Mouse (Mus musculus) forebrain, embryonic 11.5 days (tissue): ENCODE results near the gene Ilf2. TPM values are rescaled to one million over a fixed set of nuclear protein-coding genes. Genes with fewer than 3 reads are reported as not detected.

Source experiments
- ATAC-seq: fragments of 200-750 bp; cut with Nextera tagmentation; replicated peaks from 2 replicates; pipeline ENCODE4 v1.8.0; 2017; ENCODE audit warnings: moderate TSS enrichment; ENCODE audit not compliant: low FRiP score
- DNase-seq: peaks from one replicate; pipeline ENCODE4 v3.0.0-alpha.2; 2017; ENCODE audit warnings: low spot score
- H3K27ac ChIP-seq: fragments of 300-500 bp; sonication (generic); 2 replicates; pipeline ENCODE4 v1.5.1; 2014; ENCODE audit warnings: low read depth, low read length
- H3K27me3 ChIP-seq: fragments of 300-500 bp; sonication (generic); 2 replicates; pipeline ENCODE4 v1.6.1; 2014; ENCODE audit warnings: mild to moderate bottlenecking, low read length, mixed read lengths; ENCODE audit not compliant: control insufficient read depth, insufficient read depth
- H3K36me3 ChIP-seq: fragments of 300-500 bp; sonication (generic); 2 replicates; pipeline ENCODE4 v1.6.1; 2014; ENCODE audit warnings: mild to moderate bottlenecking, low read length, moderate library complexity, mixed read lengths; ENCODE audit not compliant: control insufficient read depth, insufficient read depth
- H3K4me1 ChIP-seq: fragments of 300-500 bp; sonication (generic); replicated peaks from 2 replicates; pipeline ENCODE4 v1.6.1; 2014; ENCODE audit warnings: low read length, mixed read lengths; ENCODE audit not compliant: control insufficient read depth, insufficient read depth
- H3K4me2 ChIP-seq: fragments of 300-500 bp; sonication (generic); 2 replicates; pipeline ENCODE4 v1.6.1; 2014; ENCODE audit warnings: low read depth, mild to moderate bottlenecking, low read length, moderate library complexity, mixed read lengths; ENCODE audit not compliant: severe bottlenecking
- H3K4me3 ChIP-seq: fragments of 300-500 bp; sonication (generic); 2 replicates; pipeline ENCODE4 v1.5.1; 2014; ENCODE audit warnings: low read depth, low read length
- H3K9ac ChIP-seq: fragments of 300-500 bp; sonication (generic); 2 replicates; pipeline ENCODE4 v1.6.1; 2014; ENCODE audit warnings: low read length
- H3K9me3 ChIP-seq: fragments of 300-500 bp; sonication (generic); 2 replicates; pipeline ENCODE4 v1.6.1; 2016; ENCODE audit warnings: low read length, mixed read lengths; ENCODE audit not compliant: control insufficient read depth
- WGBS: fragments of 180-500 bp; shearing (Covaris S2); extraction: QIAGEN DNeasy Blood & Tissue Kit; methylation state at CpG from one replicate; pipeline ENCODE4 v1.1.7; 2014; 5-methylcytosine and 5-hydroxymethylcytosine counted together
- polyA plus RNA-seq: library from polyadenylated mRNA; unstranded; fragments of >200 nt; fragmentation: Nextera tagmentation; extraction: Ambion mirVana; gene quantifications from 2 replicates; pipeline ENCODE4 v1.2.1, GENCODE M21; 2014

Ilf2 gene
- polyA plus RNA-seq, 1 experiment from 2014 or later = 365 TPM

DNA sequence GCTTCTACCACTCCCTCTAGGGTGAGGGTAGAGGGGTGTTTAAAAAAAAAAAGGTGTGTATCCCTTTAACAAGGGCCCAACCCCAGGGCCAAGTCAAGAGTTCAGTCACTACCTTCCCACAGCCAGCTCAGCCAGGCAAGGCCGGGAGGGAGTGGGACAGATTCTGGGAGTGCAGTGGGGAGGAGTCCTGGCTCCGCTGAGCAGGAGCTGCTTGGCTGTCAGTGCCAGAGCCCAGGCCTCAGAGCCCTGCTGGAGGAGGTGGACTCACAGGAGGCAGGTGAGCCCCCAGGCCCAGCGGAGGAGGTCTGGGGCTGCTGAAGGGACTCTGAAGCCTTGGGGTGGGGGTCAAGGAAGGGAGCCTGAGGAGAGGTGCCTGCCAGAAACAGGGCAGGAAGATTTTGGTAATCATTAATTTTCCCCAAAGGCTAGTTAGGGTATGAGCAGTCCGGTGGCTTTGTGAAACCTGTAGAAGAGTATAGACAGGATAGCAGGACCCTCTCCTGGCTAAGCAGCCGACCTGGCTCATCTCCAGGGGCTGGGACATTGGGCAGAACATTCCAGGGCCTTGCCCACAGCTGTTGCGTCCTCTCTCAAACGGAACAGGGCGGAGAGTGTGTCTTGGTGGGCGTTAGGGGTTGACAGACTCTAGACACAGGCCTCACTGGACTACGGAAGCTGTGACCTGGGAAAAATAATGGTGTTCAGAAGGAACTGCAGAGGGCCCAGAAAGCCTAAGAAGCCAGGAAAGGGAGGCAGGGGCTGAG, 61.4 kb downstream of the Ilf2 start, which contains the start of gene S100a16:
Gene S100a16 (plus strand): TSS at position 114 of the 764 bp plus-strand sequence.
- DNase-seq (no peak), ATAC-seq (no peak)
- H3K4me2 ChIP-seq = no peak within 1 kb of the TSS
- no peak within 1 kb of the TSS for H3K4me3 ChIP-seq
- H3K4me1 ChIP-seq = peaks cover 2% of the 10 kb centered on the region; the same call in 1 of the 2 replicates
- no peaks in the 10 kb centered on the region for H3K36me3 ChIP-seq
- H3K27ac ChIP-seq = no peak within 1 kb of the TSS
- WGBS = 55% methylated on average over 10 of the region's 10 CpGs
- no peaks in the 10 kb centered on the region for H3K27me3 ChIP-seq
- H3K9ac ChIP-seq = no peak within 1 kb of the TSS
- no peaks in the 10 kb centered on the region for H3K9me3 ChIP-seq

DNA sequence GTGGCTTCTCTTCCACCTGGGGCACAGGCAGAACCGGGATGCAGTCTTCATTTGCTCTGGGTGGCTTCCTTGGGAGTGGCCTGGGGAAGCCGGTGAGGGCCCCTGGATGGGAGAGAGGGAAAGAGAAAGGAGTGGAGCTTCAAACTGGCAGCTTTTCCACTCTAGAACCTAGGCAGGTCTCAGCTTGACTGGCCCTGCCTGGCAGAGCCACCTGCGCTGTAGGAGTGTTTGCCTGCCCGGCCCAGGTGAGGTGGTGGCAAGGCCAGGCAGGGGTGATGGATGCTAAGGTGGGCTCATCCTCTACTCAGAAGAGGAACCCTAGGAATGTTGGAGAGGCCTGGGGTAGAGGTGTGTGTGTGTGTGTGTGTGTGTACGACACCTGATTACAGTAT, 62.0 kb downstream of the Ilf2 start:
- Histone ChIP-seq H3K4me3 (no peak overlapping the region), H3K27me3 (no peaks in the 10 kb centered on the region), H3K27ac (no peak overlapping the region), H3K9ac (no peak overlapping the region), H3K4me2 (no peak overlapping the region), H3K4me1 (peaks cover 2% of the 10 kb centered on the region; the same call in 1 of the 2 replicates), H3K9me3 (no peaks in the 10 kb centered on the region), H3K36me3 (no peaks in the 10 kb centered on the region)
- no peak for DNase-seq
- ATAC-seq = no peak
- 79% methylated on average over 5 of the region's 5 CpGs for WGBS

Other genes starting within 250 kb of the Ilf2 start
- gene Jtb, start 244.5 kb upstream of the Ilf2 start, polyA plus RNA-seq = 103 and 110 TPM in 2 replicates
- 6.0 and 6.2 TPM in 2 replicates for gene Creb3l4, start 232.6 kb upstream of the Ilf2 start, polyA plus RNA-seq
- 57.5 and 58.5 TPM in 2 replicates for gene Slc39a1, start 228.0 kb upstream of the Ilf2 start, polyA plus RNA-seq
- 13.7 and 14.6 TPM in 2 replicates for gene Crtc2, start 222.0 kb upstream of the Ilf2 start, polyA plus RNA-seq
- gene Dennd4b, start 210.9 kb upstream of the Ilf2 start, polyA plus RNA-seq = 6.8 and 7.0 TPM in 2 replicates
- 12.9 and 14.3 TPM in 2 replicates for gene Gatad2b, start 182.9 kb upstream of the Ilf2 start, polyA plus RNA-seq
- 13.6 and 14.2 TPM in 2 replicates for gene Slc27a3, start 86.2 kb upstream of the Ilf2 start, polyA plus RNA-seq
- 50.5 and 55.3 TPM in 2 replicates for gene Ints3, start 42.5 kb upstream of the Ilf2 start, polyA plus RNA-seq
- gene Npr1, start 10.3 kb upstream of the Ilf2 start, polyA plus RNA-seq = 2.0 and 2.8 TPM in 2 replicates
- 66.3 and 68.3 TPM in 2 replicates for gene Snapin, start 14.9 kb downstream of the Ilf2 start, polyA plus RNA-seq
- gene Chtop, start 33.4 kb downstream of the Ilf2 start, polyA plus RNA-seq = 142 and 151 TPM in 2 replicates
- 5.6 and 6.5 TPM in 2 replicates for gene S100a1, start 38.3 kb downstream of the Ilf2 start, polyA plus RNA-seq
- gene S100a13, start 38.3 kb downstream of the Ilf2 start, polyA plus RNA-seq = 10.3 and 12.0 TPM in 2 replicates
- not detected in 2 replicates for gene S100a14, start 50.7 kb downstream of the Ilf2 start, polyA plus RNA-seq
- 28.8 and 30.8 TPM in 2 replicates for gene S100a16, start 61.1 kb downstream of the Ilf2 start, polyA plus RNA-seq
- not detected in 2 replicates for gene S100a3, start 84.5 kb downstream of the Ilf2 start, polyA plus RNA-seq
- not detected in 2 replicates for gene S100a2, start 114.1 kb downstream of the Ilf2 start, polyA plus RNA-seq
- gene Gm42674, start 125.8 kb downstream of the Ilf2 start, polyA plus RNA-seq = not detected in 2 replicates
- 0.69 and 1.9 TPM in 2 replicates for gene S100a4, start 127.6 kb downstream of the Ilf2 start, polyA plus RNA-seq
- not detected in 2 replicates for gene S100a5, start 132.4 kb downstream of the Ilf2 start, polyA plus RNA-seq
- 24.3 and 27.0 TPM in 2 replicates for gene S100a6, start 136.8 kb downstream of the Ilf2 start, polyA plus RNA-seq
- not detected in 2 replicates for gene S100a7a, start 177.9 kb downstream of the Ilf2 start, polyA plus RNA-seq
- 3.6 and 6.9 TPM in 2 replicates for gene S100a8, start 192.9 kb downstream of the Ilf2 start, polyA plus RNA-seq
- 1.6 and 2.9 TPM in 2 replicates for gene S100a9, start 219.6 kb downstream of the Ilf2 start, polyA plus RNA-seq